Mouse (Mus musculus) intestine, embryonic 16.5 days (tissue): ENCODE results near the gene Myom3. TPM values are rescaled to one million over a fixed set of nuclear protein-coding genes. Genes with fewer than 3 reads are reported as not detected.

Experiments
- ATAC-seq: fragments of 200-750 bp; cut with Nextera tagmentation; 2 replicates; pipeline ENCODE4 v1.8.0; 2017; ENCODE audit warnings: moderate TSS enrichment, moderate library complexity
- H3K27ac ChIP-seq: fragments of 300-500 bp; sonication (generic); 2 replicates; pipeline ENCODE4 v1.5.1; 2014; ENCODE audit warnings: mild to moderate bottlenecking, low read length
- H3K27me3 ChIP-seq: fragments of 300-500 bp; sonication (generic); replicated peaks from 2 replicates; pipeline ENCODE4 v1.6.1; 2014; ENCODE audit warnings: low read length, control low read depth, mixed read lengths; ENCODE audit not compliant: control insufficient read depth, insufficient read depth
- H3K36me3 ChIP-seq: fragments of 300-500 bp; sonication (generic); 2 replicates; pipeline ENCODE4 v1.6.1; 2014; ENCODE audit warnings: low read length, control low read depth; ENCODE audit not compliant: control insufficient read depth, insufficient read depth
- H3K4me1 ChIP-seq: fragments of 300-500 bp; sonication (generic); 2 replicates; pipeline ENCODE4 v1.6.1; 2014; ENCODE audit warnings: low read length, control low read depth, mixed read lengths; ENCODE audit not compliant: control insufficient read depth, insufficient read depth
- H3K4me2 ChIP-seq: fragments of 300-500 bp; sonication (generic); 2 replicates; pipeline ENCODE4 v1.6.1; 2014; ENCODE audit warnings: low read depth, low read length, control low read depth
- H3K4me3 ChIP-seq: fragments of 300-500 bp; sonication (generic); 2 replicates; pipeline ENCODE4 v1.5.1; 2014; ENCODE audit warnings: mild to moderate bottlenecking, low read length
- H3K9ac ChIP-seq: fragments of 300-500 bp; sonication (generic); 2 replicates; pipeline ENCODE4 v1.6.1; 2014; ENCODE audit warnings: low read depth, low read length
- H3K9me3 ChIP-seq: fragments of 300-500 bp; sonication (generic); 2 replicates; pipeline ENCODE4 v1.6.1; 2016; ENCODE audit warnings: low read length, control low read depth; ENCODE audit not compliant: control insufficient read depth
- WGBS: fragments of 180-500 bp; shearing (Covaris S2); extraction: QIAGEN DNeasy Blood & Tissue Kit; methylation state at CpG from one replicate; pipeline ENCODE4 v1.1.7; 2014; 5-methylcytosine and 5-hydroxymethylcytosine counted together
- polyA plus RNA-seq: library from polyadenylated mRNA; unstranded; fragments of >200 nt; fragmentation: Nextera tagmentation; extraction: Ambion mirVana; gene quantifications from 2 replicates; pipeline ENCODE4 v1.2.1, GENCODE M21; 2015

The Myom3 gene
- polyA plus RNA-seq, 1 experiment from 2014 or later = 0.88 TPM

GRCm38 (mm10) chr4:135752106-135752778, 7.3 kb upstream of the Myom3 start:
- 44% methylated on average over 7 of the region's 7 CpGs for WGBS
- Histone ChIP-seq H3K9ac (peak overlapping the region; percentile 45), H3K4me3 (no peak overlapping the region), H3K4me2 (peak overlapping the region; percentile 25; the same call in 1 of the 2 replicates), H3K27ac (peak overlapping the region; percentile 95), H3K9me3 (peaks cover 8% of the 10 kb centered on the region; the same call in 1 of the 2 replicates), H3K4me1 (peaks cover 27% of the 10 kb centered on the region), H3K27me3 (no peaks in the 10 kb centered on the region), H3K36me3 (peaks cover 14% of the 10 kb centered on the region)
- peak; percentile 83 for ATAC-seq

- Histone ChIP-seq H3K27me3 (no peaks in the 10 kb centered on the region), H3K4me3 (no peak overlapping the region), H3K9me3 (peaks cover 8% of the 10 kb centered on the region; the same call in 1 of the 2 replicates), H3K9ac (peak overlapping the region; percentile 45; the same call in 1 of the 2 replicates), H3K36me3 (peaks cover 14% of the 10 kb centered on the region), H3K4me1 (peaks cover 27% of the 10 kb centered on the region), H3K4me2 (peak overlapping the region; percentile 25; the same call in 1 of the 2 replicates), H3K27ac (peak overlapping the region; percentile 95)
- ATAC-seq = peak; percentile 96
- 38% methylated on average over 8 of the region's 8 CpGs for WGBS
These were observed 6.7 kb upstream of the Myom3 start for GRCm38 (mm10) chr4:135752779-135753164.

GRCm38 (mm10) chr4:135758331-135758730, 1.2 kb upstream of the Myom3 start:
- Histone ChIP-seq H3K9me3 (peaks cover 8% of the 10 kb centered on the region; the same call in 1 of the 2 replicates), H3K27me3 (no peaks in the 10 kb centered on the region), H3K4me1 (peaks cover 25% of the 10 kb centered on the region), H3K36me3 (peaks cover 11% of the 10 kb centered on the region), H3K4me3 (no peak overlapping the region), H3K27ac (no peak overlapping the region), H3K9ac (no peak overlapping the region), H3K4me2 (no peak overlapping the region)
- WGBS = 29% methylated on average over 4 of the region's 4 CpGs
- no peak for ATAC-seq

- no peak overlapping the region for H3K9ac ChIP-seq
- WGBS = 50% methylated on average over 6 of the region's 6 CpGs
- ATAC-seq = peak; percentile 6; the same call in 1 of the 2 replicates
- no peaks in the 10 kb centered on the region for H3K27me3 ChIP-seq
- peaks cover 10% of the 10 kb centered on the region for H3K36me3 ChIP-seq
- peaks cover 20% of the 10 kb centered on the region for H3K4me1 ChIP-seq
- H3K4me2 ChIP-seq = no peak overlapping the region
- H3K4me3 ChIP-seq = no peak overlapping the region
- peaks cover 8% of the 10 kb centered on the region; the same call in 1 of the 2 replicates for H3K9me3 ChIP-seq
- H3K27ac ChIP-seq = no peak overlapping the region
These were observed 690 bp upstream of the Myom3 start for GRCm38 (mm10) chr4:135758825-135759224.

GRCm38 (mm10) chr4:135761048-135761447, 1.5 kb downstream of the Myom3 start:
- 73% methylated on average over 8 of the region's 8 CpGs for WGBS
- H3K36me3 ChIP-seq = no peaks in the 10 kb centered on the region

GRCm38 (mm10) chr4:135761569-135761968, 2.1 kb downstream of the Myom3 start:
- peak overlapping the region; percentile 56; the same call in 1 of the 2 replicates for H3K9ac ChIP-seq
- H3K4me1 ChIP-seq = peaks cover 20% of the 10 kb centered on the region
- ATAC-seq = no peak
- WGBS = 73% methylated on average over 7 of the region's 7 CpGs
- H3K4me3 ChIP-seq = no peak overlapping the region
- H3K9me3 ChIP-seq = no peaks in the 10 kb centered on the region
- peak overlapping the region; percentile 62 for H3K27ac ChIP-seq
- H3K27me3 ChIP-seq = no peaks in the 10 kb centered on the region
- H3K36me3 ChIP-seq = no peaks in the 10 kb centered on the region
- peak overlapping the region; percentile 54; the same call in 1 of the 2 replicates for H3K4me2 ChIP-seq

More at GRCm38 (mm10) chr4:135761048-135761447, 1.5 kb downstream of the Myom3 start:
- Histone ChIP-seq H3K9ac (no peak overlapping the region), H3K4me2 (no peak overlapping the region), H3K27ac (no peak overlapping the region), H3K27me3 (no peaks in the 10 kb centered on the region), H3K9me3 (no peaks in the 10 kb centered on the region), H3K4me1 (peaks cover 20% of the 10 kb centered on the region), H3K4me3 (no peak overlapping the region)
- ATAC-seq = no peak

GRCm38 (mm10) chr4:135762251-135762906, 2.9 kb downstream of the Myom3 start:
- 7% methylated on average over 19 of the region's 19 CpGs for WGBS
- peak overlapping the region; percentile 62 for H3K27ac ChIP-seq
- H3K4me3 ChIP-seq = peak overlapping the region; percentile 32
- H3K36me3 ChIP-seq = no peaks in the 10 kb centered on the region
- peak overlapping the region; percentile 54 for H3K4me2 ChIP-seq
- H3K9ac ChIP-seq = peak overlapping the region; percentile 56; the same call in 1 of the 2 replicates
- ATAC-seq = peak; percentile 97
- peaks cover 20% of the 10 kb centered on the region for H3K4me1 ChIP-seq
- no peaks in the 10 kb centered on the region for H3K27me3 ChIP-seq
- H3K9me3 ChIP-seq = no peaks in the 10 kb centered on the region

GRCm38 (mm10) chr4:135764700-135765099, 5.2 kb downstream of the Myom3 start:
- Histone ChIP-seq H3K27ac (no peak overlapping the region), H3K4me1 (peaks cover 12% of the 10 kb centered on the region), H3K9ac (no peak overlapping the region), H3K9me3 (no peaks in the 10 kb centered on the region), H3K27me3 (no peaks in the 10 kb centered on the region), H3K4me2 (no peak overlapping the region), H3K4me3 (no peak overlapping the region), H3K36me3 (no peaks in the 10 kb centered on the region)
- no peak for ATAC-seq
- 89% methylated on average over 13 of the region's 13 CpGs for WGBS

- no peak overlapping the region for H3K4me2 ChIP-seq
- H3K27ac ChIP-seq = no peak overlapping the region
- ATAC-seq = no peak
- 73% methylated on average over 8 of the region's 8 CpGs for WGBS
- no peaks in the 10 kb centered on the region for H3K36me3 ChIP-seq
- no peak overlapping the region for H3K9ac ChIP-seq
- H3K27me3 ChIP-seq = no peaks in the 10 kb centered on the region
- H3K4me3 ChIP-seq = no peak overlapping the region
- H3K4me1 ChIP-seq = peaks cover 12% of the 10 kb centered on the region
- H3K9me3 ChIP-seq = no peaks in the 10 kb centered on the region
These were observed 6.2 kb downstream of the Myom3 start for GRCm38 (mm10) chr4:135765707-135766106.
